Mouse (Mus musculus): ENCODE data around the gene Gstp3. TPM values are rescaled to one million over a fixed set of nuclear protein-coding genes. Genes with fewer than 3 reads are reported as not detected.
"Not testable (repeated sequence)": the region's sequence is repeated elsewhere in the genome, so short reads cannot be mapped to it uniquely, and the experiment has no call there.

Gene Gstp3
- total and polyA plus RNA-seq, 3 experiments = 0.62 to 2.3 (median 0.83) TPM

DNA sequence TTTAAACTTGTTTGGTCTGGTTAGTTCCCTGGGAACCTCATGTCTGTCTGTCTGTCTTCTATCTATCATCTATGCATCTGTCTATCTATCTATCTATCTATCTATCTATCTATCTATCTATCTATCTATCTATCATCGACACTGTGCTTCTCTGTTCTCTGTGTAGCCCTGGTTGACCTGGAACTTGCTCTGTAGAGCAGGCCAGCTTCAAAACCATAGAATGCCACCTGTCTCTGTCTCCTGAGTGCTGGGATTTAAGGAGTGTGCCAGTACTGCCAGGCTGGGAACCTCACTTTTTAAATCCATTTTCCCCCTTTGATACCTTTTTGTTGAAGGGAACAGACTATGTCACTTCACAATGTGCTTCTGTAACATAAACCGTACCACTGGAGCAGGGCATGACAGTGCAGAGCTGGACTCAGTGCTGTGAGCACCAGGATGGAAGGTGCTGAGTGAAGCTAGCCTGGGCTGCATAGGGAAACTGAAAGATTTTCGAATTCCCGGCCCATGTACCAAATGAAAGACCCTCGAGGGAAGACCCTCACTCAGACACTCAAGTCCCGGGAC is 1.6 kb upstream of the Gstp3 start:
- DNase-seq = no peak

DNA sequence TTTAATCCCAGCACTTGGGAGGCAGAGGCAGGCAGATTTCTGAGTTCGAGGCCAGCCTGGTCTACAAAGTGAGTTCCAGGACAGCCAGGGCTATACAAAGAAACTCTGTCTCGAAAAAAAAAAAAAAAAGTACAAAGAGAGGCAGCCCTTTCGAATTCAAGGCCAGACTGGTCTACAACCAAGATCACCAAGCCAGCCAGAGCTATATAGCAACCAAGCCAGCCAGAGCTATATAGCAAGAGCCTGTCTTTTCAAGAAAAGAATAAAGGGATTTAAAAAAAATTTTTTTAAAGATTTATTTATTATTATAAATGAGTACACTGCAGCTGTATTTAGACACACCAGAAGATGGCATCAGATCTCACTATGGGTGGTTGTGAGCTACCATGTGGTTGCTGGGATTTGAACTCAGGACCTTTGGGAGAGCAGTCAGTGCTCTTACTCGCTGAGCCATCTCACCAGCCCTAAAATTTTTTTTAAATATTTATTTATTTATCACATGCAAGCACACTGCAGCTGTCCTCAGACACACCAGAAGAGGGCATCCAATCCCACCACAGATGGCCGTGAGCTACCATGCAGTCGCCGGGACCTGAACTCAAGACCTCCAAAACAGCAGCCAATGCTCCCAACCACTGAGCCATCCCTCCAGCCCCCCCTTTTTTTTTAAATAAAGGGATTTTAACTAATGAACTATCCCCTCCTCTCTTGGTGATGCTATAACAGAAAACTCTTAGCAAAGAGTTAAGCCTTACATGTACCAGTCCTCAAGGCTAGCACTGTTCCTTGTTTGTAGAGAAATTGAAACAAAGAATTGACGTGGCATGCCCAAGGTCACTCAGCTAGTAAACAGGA is 902 bp upstream of the Gstp3 start:
- not testable (repeated sequence) for DNase-seq

DNA sequence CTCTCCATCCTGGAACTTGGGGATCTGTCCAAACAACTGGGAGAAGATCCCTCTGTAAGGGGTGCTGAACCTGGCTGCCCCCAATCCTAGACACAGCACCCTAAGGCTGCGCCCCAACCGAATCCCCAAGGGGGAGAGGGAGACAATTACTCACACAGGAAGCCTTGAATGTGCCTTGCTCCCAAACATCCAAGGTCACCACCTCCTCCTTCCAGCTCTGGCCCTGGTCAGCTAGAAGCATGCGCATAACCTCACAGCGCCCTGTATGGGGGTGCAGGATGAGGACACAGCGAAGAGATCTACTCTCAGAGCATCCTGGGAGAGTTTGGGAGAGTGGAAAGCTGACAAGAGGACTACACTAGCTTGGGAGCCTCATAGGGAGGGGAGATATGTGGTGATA is 788 bp downstream of the Gstp3 start:
- peak; percentile 75 for DNase-seq

GRCm38 (mm10) chr19:4057962-4058361 is 1.4 kb downstream of the Gstp3 start:
- DNase-seq = no peak

GRCm38 (mm10) chr19:4057389-4057788 is 2.0 kb downstream of the Gstp3 start:
- DNase-seq = no peak

DNA sequence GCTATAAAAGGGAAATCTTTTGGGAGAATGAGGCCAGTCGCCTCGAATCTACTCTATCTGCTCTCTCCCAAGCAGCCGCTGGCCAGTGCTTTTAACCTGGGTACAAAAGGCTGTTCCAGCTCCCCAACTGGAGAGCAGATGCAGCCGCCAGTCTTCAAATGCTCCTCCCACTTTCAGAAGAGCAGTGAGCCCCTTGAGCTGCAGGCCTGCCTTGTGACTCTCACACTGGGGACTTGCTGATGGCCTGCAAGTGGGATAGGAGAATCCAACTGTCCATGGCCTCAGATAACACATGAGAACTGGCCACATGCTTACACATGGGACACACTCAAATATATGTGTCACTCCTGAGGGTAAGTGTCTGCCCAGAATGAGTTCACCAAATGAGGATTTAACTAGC is 2.6 kb downstream of the Gstp3 start:
- no peak for DNase-seq

DNA sequence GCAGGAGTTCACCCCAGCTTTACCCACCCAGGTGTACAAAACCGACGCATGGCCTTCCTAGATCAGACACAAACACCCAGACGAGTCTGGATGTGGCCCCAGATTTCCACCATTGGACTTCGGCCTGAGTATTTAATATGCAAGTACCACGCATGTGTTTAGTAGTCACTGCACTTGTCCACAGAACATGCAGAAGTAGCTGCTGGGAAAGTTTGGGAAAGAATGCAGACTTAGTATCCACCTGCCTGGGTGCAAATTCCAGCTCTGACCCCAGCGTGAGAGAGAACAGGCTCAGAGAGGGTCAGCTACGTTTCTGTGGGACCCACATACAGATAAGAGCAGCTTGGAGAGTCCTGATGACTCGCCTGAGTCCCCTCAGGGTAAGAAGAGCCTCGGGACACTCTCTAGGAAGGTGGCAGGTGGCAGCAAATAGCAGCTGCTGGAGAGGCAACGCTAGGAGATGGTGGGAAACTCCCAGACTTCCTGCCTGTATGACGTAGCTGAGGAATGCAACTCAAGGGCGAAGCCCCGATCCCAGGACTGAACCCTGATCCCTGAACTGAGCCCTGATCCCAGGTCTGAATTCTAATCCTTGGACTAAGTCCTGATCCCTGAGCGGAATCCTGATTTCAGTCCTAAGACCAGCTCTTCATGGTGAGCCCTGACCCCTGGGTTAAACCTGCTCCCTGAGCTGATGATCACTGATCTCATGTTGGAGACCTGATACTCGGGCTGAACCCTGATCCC is 3.2 kb downstream of the Gstp3 start:
- DNase-seq = no peak

DNA sequence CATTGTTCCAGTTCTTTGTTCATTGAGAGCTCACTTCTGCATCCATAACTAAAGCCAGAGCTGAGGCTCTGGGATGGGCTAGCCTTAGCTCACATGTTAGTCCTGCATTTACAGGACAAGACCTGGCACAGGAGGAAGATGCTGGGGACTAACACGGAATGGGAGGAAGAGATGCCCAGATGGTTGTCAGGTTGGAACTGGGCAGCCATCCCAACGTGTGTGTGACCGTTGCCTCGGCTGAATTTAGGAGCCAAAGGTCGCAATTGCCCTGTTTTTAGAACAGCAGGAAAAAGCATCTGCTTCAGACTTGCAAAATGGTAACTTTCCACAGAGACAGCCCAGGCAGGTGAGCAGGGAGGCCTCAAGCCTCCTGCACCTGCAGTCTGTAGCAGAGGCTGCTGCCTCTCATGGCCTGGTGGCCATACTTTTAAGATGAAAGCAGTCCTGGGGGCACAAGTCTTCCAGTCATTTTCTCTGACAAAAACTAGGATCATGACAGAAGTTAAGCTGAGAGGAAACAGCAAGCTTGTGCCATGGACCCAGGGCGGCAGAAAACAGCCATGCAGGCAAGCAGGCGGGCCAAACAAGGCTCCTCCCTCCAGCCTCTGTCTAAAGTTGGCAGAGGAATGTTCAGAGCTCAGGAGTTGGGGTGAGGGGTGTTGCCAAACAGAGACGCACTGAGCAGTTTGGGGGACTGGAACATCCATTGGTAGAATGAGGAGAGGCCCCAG is 4.0 kb downstream of the Gstp3 start:
- no peak for DNase-seq

GRCm38 (mm10) chr19:4054613-4055012 is 4.8 kb downstream of the Gstp3 start:
- no peak for DNase-seq

DNA sequence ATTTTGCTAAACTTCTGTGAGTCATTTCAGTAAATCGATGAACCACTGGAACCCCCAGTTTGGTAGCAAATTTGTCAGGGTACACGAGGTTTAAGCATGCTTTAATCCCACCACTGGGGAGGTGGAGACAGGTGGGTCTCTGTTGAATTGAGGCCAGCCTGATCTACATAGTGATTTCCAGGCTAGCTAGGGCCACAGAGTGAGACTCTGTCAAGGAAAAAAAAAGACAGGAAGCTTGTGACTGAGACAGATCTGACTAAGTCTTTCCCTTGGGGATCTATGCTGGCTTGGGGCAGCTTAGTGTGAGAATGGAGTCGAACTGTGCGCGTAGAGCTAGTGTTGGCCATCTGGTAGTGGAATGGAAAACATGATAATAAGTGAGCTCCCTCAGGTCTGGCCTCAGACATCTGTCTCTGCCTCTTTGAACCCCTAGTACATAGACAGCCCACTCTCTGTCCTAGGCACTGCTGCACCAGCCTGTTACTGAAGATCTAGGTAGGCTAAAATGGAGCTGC is 6.8 kb downstream of the Gstp3 start:
- DNase-seq = no peak

DNA sequence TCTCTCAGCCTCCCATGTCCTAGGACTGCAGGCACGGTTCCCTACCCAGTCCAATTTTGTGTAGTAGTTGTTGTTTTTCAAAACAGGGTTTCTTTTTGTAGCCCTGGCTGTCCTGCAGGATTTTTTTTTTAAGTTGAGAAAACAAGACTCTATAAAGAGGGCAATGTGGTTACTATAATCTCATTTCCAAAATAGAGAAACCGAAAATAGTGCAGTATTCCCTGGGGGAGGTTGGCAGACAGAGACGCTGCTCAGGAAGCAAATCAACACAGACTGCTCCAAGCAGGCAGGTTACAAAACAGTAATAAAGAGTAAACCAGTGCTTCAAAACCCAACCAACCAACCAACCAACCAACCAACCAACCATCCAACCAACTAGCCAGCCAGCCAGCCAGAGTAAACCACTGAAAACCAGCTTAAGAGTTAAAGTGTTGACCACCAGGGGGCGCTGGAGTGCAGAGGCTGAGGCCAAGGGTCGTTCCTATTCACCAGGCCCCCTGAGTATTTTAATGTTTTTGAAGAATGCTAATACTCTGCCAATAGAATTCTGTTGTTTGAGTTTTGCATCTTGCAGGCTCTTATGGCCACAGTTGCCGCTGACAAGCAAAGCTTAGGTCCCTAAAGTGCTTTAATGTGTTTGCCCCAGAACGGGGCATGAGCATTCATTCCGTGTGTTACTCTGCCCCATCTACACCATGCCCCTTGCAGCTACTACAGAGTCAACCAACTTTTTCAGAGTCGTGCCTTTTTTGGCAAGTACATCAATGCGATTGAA is 7.4 kb downstream of the Gstp3 start:
- DNase-seq = peak; percentile 52

DNA sequence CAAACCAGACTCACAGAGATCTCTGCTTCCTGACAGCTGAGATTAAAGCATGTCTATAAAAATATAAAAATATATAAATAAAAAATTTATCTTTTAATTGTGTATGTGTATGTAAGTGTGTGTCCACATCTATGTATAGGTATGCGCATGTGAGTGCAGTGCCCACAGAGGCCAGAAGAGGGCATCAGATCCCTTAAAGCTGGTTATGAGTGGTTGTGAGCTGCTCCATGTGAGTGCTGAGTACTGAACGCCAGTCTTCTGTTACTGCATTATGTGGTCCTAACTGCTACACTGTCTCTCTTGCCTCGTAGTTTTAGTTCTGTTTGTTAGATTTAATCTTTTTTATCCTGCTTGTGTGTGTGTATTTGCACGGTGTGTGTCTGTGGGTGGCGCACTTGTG is 8.4 kb downstream of the Gstp3 start:
- DNase-seq = no peak

DNA sequence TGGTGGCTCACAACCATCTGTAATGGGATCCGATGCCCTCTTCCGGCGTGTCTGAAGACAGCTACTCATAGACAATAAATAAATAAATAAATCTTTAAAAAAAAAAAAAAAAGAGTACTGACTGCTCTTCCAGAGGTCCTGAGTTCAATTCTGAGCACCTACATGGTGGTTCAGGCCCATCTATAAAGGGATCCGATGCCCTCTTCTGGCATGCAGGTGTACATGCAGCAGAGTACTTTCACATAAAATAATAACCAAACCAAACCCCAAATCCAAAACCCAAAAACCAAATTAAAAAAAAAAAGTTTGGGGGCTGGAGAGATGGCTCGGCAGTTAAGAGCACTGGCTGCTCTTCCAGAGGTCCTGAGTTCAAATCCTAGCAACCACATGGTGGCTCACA is 10.3 kb downstream of the Gstp3 start:
- DNase-seq = not testable (repeated sequence)

- DNase-seq = peak; percentile 80
These were observed 11.5 kb downstream of the Gstp3 start for GRCm38 (mm10) chr19:4047859-4048258.

DNA sequence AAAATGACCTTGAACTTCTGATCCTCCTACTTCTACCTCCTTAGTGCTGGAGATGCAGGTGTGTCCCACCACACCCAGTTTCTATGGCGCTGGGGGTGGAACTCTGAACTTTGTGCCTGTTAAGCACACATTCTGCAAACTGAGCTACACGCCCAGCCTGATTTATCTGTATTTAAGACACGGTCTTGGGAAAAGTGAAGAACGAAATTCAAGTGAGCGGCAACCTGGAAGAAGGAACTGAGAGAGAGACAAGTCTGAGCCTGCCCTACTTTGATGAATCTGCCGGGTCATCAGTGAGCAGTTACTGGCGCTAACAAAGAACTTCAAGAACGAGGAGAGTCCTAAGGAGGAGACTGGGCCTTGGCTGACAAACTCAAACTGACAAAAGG is 12.5 kb downstream of the Gstp3 start:
- no peak for DNase-seq

DNA sequence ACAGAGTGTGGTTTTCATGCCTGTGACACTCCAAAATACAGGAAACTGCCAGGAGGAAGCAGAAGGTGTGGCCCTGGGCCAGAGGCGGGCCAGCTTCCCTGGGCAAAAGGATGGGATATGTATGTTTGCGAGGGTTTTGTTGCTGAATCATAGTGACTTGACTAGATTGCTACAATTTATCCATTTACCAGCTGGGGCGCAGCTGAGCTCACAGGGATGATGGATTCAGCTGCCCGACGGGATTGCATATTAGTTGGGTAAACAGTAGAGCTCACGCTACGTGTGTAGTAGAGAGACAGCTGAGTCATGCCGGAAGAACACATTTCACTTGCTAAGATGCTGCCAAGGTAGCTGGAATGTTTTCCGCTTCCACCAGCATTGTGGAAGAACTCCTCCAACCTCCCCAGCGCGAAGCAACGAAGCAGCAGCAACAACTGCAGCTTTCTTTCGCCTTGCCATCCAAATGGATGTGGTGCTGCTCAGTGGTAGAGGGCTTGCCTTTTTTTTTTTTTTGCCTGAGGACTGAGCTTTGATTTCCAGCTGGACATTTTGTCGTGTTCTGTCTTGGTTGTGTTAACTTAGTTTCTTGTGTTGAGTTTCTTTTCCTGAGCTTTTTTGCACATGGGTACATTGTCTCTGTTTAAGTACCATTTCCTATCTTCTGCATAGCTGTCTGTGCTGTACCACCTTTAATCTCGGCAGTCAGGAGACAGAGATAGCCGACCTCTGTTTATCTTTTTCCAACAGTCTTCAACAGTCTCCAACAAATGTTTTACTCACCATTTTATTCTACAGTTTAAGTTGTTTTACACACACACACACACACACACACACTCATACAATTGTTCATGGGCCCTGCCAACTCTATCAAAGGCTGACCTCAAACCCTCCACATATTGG is 13.2 kb downstream of the Gstp3 start, which contains the start of gene Gstp2:
TSS of gene Gstp2 (minus strand) at position 58 of the 900 bp plus-strand sequence.
- peak; percentile 89 for DNase-seq

DNA sequence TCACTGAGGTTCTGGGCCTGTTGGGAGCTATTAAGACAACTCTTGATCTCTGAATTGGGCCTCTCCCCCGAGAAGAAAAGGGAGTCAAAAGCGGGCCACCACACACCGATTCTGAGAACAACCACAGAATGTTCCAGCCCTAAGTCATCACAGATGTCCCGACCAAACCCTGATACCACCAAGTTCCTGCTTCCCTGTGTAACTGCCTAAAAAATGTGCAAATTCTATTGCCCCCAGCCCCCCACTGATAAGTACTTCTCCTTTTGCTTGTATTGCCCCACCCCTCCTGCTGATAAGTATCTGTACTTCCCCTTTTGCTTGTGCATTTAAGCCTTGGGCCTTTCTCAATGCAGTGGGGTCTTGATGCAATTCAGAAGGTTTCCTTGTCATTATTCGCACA is 15.3 kb downstream of the Gstp3 start:
- not testable (repeated sequence) for DNase-seq

DNA sequence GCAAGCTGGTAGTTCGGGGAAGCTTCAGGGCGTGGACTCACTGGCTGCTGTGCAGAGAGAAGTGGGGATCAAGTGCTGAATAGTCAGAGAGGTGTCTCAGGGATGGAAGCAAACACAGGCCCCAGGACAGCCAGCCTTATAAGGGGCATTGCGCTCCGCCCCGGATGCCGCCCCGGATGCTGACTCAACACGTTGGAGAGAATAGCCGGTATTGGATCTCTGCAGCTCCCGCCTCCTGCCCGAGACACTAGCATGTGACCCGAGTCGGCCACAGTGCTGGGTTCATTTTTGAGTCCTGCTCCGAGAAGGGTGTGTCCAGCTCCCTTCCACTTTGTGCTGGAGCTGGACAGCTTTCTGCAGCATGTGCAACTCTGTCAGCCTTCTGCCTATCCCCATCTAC is 17.2 kb downstream of the Gstp3 start:
- no peak for DNase-seq

DNA sequence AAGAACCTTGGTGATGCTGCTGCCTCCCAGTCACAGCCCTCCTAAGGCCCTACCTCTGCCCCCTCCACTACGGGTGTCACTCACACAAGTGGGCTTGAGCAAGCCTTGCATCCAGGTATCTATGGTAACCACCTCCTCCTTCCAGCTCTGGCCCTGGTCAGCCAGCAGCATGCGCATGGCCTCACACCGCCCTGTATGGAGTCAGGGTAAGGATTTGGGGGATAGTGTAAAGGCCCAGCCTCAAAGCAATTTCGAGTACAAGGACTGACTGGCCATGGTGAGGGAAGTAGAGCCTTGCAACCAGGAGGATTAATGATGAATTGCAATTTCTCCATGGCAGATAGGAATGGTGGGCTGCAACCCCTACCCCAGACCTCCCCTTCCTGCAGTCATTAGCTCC is 17.9 kb downstream of the Gstp3 start:
- DNase-seq = not testable (repeated sequence)

GRCm38 (mm10) chr19:4040941-4041340 is 18.4 kb downstream of the Gstp3 start:
- not testable (repeated sequence) for DNase-seq

All from adrenal gland, adult 2 months (tissue).